Mouse (Mus musculus) testis, adult 2 months (tissue): Measurements from ENCODE around the gene Wipf1.

Experiments used
- CTCF ChIP-seq: fragments of 200-500 bp; IDR thresholded peaks from 2 replicates; pipeline ENCODE4 v1.5.1; 2012; ENCODE audit warnings: low read depth, mild to moderate bottlenecking, inconsistent platforms, low read length, moderate library complexity; ENCODE audit not compliant: control insufficient read depth, insufficient read depth, insufficient replicate concordance
- POLR2A ChIP-seq: fragments of 200-500 bp; IDR thresholded peaks from 2 replicates; pipeline ENCODE4 v1.6.1; 2012; ENCODE audit warnings: low read depth, mild to moderate bottlenecking, inconsistent platforms, low read length, moderate library complexity; ENCODE audit not compliant: control insufficient read depth

- TF ChIP-seq POLR2A (no peak), CTCF (no peak)
Observed at GRCm38 (mm10) chr2:73545556-73545955, 16.0 kb upstream of the Wipf1 start.
